Mouse (Mus musculus): ENCODE results near the gene Xpo5.

DNA sequence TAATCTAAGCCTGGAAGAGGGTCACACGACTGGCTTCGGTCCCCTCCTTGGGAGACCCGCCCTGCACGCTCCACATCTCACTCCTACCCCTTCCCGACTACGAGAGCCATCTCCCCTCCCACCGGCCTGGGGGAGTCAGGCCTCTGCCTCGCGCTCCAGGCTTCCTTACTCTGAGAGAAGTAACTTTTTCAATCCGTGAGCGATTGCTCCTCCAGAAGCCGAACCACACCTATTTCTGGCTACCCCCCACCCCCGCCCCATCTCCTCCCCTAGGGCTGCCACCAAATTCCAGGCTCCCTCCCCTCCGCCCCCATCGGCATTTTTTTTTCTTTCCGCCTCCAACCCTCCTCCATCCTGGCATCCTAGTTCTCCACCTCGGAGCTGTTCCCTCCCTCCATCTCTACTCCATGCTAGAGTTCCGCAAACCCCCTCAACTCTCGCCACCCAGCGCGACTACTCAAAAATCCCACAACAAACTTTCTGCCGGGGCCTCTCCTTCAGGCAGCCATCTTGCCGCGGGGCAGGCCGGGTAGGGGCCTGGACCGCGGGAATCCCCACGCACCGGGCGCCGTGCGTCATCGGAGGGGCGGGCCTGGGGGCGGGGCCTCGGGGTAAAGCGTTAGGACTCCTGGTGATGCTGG, 80.0 kb downstream of the Xpo5 start, which contains the start of gene Tjap1:
- TF ChIP-seq CTCF (IDR thresholded peaks at IDR 0.05; ENCODE audit: insufficient read depth, low read length) = no peak
- TF ChIP-seq POLR2A (IDR thresholded peaks at IDR 0.05; ENCODE audit: borderline replicate concordance, extremely low read depth, low read depth, low read length) = peak; percentile 72

All from lung, adult 2 months (tissue).